Mouse (Mus musculus): ENCODE results near the gene Elp5. TPM values are rescaled to one million over a fixed set of nuclear protein-coding genes. Genes with fewer than 3 reads are reported as not detected.
"Not testable (repeated sequence)": the region's sequence is repeated elsewhere in the genome, so short reads cannot be mapped to it uniquely, and the experiment has no call there.

Gene Elp5
- total RNA-seq, 2 experiments from 2014 or later: 18.7 to 35.5 TPM

GRCm38 (mm10) chr11:70016177-70016576 is 33.9 kb upstream of the Elp5 start:
- not testable (repeated sequence) for ATAC-seq (replicated peaks; ENCODE audit: low FRiP score, poor library complexity, severe bottlenecking)

GRCm38 (mm10) chr11:70015677-70016076 is 33.4 kb upstream of the Elp5 start:
- no peak for ATAC-seq (replicated peaks; ENCODE audit: low FRiP score, poor library complexity, severe bottlenecking)

GRCm38 (mm10) chr11:70014880-70015558 is 32.7 kb upstream of the Elp5 start, which contains the start of gene Acadvl:
Gene Acadvl (minus strand): TSS chr11:70015411.
- ATAC-seq (replicated peaks; ENCODE audit: low FRiP score, poor library complexity, severe bottlenecking): peak; percentile 95

GRCm38 (mm10) chr11:70014051-70014450 is 31.7 kb upstream of the Elp5 start:
- no peak for ATAC-seq (replicated peaks; ENCODE audit: low FRiP score, poor library complexity, severe bottlenecking)

- no peak for ATAC-seq (replicated peaks; ENCODE audit: low FRiP score, poor library complexity, severe bottlenecking)
Measured at GRCm38 (mm10) chr11:70013408-70013807, 31.1 kb upstream of the Elp5 start.

- no peak for ATAC-seq (replicated peaks; ENCODE audit: low FRiP score, poor library complexity, severe bottlenecking)
Measured at GRCm38 (mm10) chr11:70012931-70013330, 30.6 kb upstream of the Elp5 start.

- ATAC-seq (replicated peaks; ENCODE audit: low FRiP score, poor library complexity, severe bottlenecking): no peak
Measured at GRCm38 (mm10) chr11:70010961-70011360, 28.6 kb upstream of the Elp5 start.

GRCm38 (mm10) chr11:70010548-70010947 is 28.2 kb upstream of the Elp5 start:
- no peak for ATAC-seq (replicated peaks; ENCODE audit: low FRiP score, poor library complexity, severe bottlenecking)

GRCm38 (mm10) chr11:70010033-70010432 is 27.7 kb upstream of the Elp5 start:
- ATAC-seq (replicated peaks; ENCODE audit: low FRiP score, poor library complexity, severe bottlenecking): no peak

- peak; percentile 29 for ATAC-seq (replicated peaks; ENCODE audit: low FRiP score, poor library complexity, severe bottlenecking)
Measured at GRCm38 (mm10) chr11:70005521-70005920, 23.2 kb upstream of the Elp5 start.

- ATAC-seq (replicated peaks; ENCODE audit: low FRiP score, poor library complexity, severe bottlenecking): no peak
Measured at GRCm38 (mm10) chr11:70002471-70002870, 20.2 kb upstream of the Elp5 start.

GRCm38 (mm10) chr11:70001865-70002264 is 19.5 kb upstream of the Elp5 start:
- ATAC-seq (replicated peaks; ENCODE audit: low FRiP score, poor library complexity, severe bottlenecking): no peak

GRCm38 (mm10) chr11:70001159-70001558 is 18.8 kb upstream of the Elp5 start:
- no peak for ATAC-seq (replicated peaks; ENCODE audit: low FRiP score, poor library complexity, severe bottlenecking)

GRCm38 (mm10) chr11:70000396-70000898 is 18.1 kb upstream of the Elp5 start, which contains the start of gene Dvl2:
Gene Dvl2 (plus strand): TSS chr11:70000595.
- peak; percentile 65 for ATAC-seq (replicated peaks; ENCODE audit: low FRiP score, poor library complexity, severe bottlenecking)

GRCm38 (mm10) chr11:69999666-70000065 is 17.3 kb upstream of the Elp5 start:
- no peak for ATAC-seq (replicated peaks; ENCODE audit: low FRiP score, poor library complexity, severe bottlenecking)

GRCm38 (mm10) chr11:69998567-69999491 is 16.5 kb upstream of the Elp5 start:
- no peak for ATAC-seq (replicated peaks; ENCODE audit: low FRiP score, poor library complexity, severe bottlenecking)

GRCm38 (mm10) chr11:69997070-69997509 is 14.8 kb upstream of the Elp5 start:
- peak; percentile 29 for ATAC-seq (replicated peaks; ENCODE audit: low FRiP score, poor library complexity, severe bottlenecking)

GRCm38 (mm10) chr11:69996161-69997061 is 14.1 kb upstream of the Elp5 start:
- 0 out of 2 replicates have a peak, but pooled peaks have one; percentile 1 for ATAC-seq (replicated peaks; ENCODE audit: low FRiP score, poor library complexity, severe bottlenecking)

GRCm38 (mm10) chr11:69995391-69995960 is 13.2 kb upstream of the Elp5 start, which contains the start of gene Phf23:
Gene Phf23 (plus strand): TSS chr11:69995777.
- ATAC-seq (replicated peaks; ENCODE audit: low FRiP score, poor library complexity, severe bottlenecking): peak; percentile 67

Measured in erythroblast, adult 5-6 weeks (primary cell).